ENCODE assay signal across 35 mouse cellular contexts in the genomic region with DNA sequence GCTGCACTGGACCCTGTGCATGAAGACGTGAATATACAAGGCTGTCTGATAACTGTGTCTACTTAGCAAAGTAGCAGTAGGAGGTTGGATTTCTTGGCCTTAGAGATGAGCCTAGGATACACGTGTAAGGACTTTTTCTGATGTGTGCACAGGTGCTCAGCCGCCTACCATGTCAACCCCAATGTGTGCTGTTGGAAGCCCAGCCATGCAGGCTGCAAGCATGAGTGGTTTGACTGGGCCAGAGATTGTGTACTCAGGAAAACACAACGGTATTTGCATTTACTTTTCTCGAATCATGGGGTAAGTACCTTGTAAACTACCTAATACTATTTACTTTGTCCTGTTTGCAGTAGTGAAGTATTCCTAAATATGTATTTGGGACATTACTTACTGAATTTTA.
"Had no signal": no experiment of that assay in that cellular context is flagged by ENCODE, and none has a peak within 500 bp of the region (broad histone marks: within the 10 kb centered on the region; RNA-seq: fewer than 3 reads in every experiment).

No protein-coding gene starts in this region.

- H3K9ac ChIP-seq: heart, embryonic 12.5 days; heart, embryonic 13.5 days; heart, embryonic 15.5 days; hindbrain, embryonic 12.5 days; hindbrain, embryonic 13.5 days; hindbrain, embryonic 14.5 days; hindbrain, embryonic 15.5 days; intestine, embryonic 15.5 days; kidney, embryonic 15.5 days had no signal

- DNase-seq: heart, postnatal 10 days; heart, postnatal 14 days; heart, postnatal 36 days; heart, postnatal 4 days; kidney, adult 11 months; kidney, adult 18-20 months; kidney, adult 2 months; kidney, adult 8-10 months; kidney, adult 9 months; kidney, postnatal 10 days; kidney, postnatal 14 days; kidney, postnatal 25 days; kidney, postnatal 36 days; kidney, postnatal 4 days; layer of hippocampus, adult 9-11 months; layer of hippocampus, postnatal 36 days had no signal

- H3K4me2 ChIP-seq: heart, embryonic 11.5 days; heart, embryonic 12.5 days; heart, embryonic 13.5 days; heart, embryonic 15.5 days; hindbrain, embryonic 12.5 days; hindbrain, embryonic 13.5 days; hindbrain, embryonic 14.5 days; hindbrain, embryonic 15.5 days; intestine, embryonic 15.5 days; kidney, embryonic 15.5 days had no signal

- H3K27ac ChIP-seq: heart, embryonic 10.5 days; heart, embryonic 13.5 days; heart, embryonic 15.5 days; hindbrain, embryonic 10.5 days; hindbrain, embryonic 12.5 days; hindbrain, embryonic 13.5 days; hindbrain, embryonic 14.5 days; hindbrain, embryonic 15.5 days; hindbrain, postnatal 0 days; intestine, embryonic 15.5 days; kidney, embryonic 15.5 days; kidney, postnatal 0 days; layer of hippocampus, adult 2 months had no signal

- H3K9me3 ChIP-seq: heart, embryonic 10.5 days; heart, embryonic 12.5 days; heart, embryonic 13.5 days; heart, embryonic 15.5 days; hindbrain, embryonic 10.5 days; hindbrain, embryonic 12.5 days; hindbrain, embryonic 13.5 days; hindbrain, embryonic 15.5 days; intestine, embryonic 15.5 days; kidney, embryonic 15.5 days had no signal

- H3K4me1 ChIP-seq: heart, embryonic 10.5 days; heart, embryonic 12.5 days; heart, embryonic 13.5 days; heart, embryonic 15.5 days; hindbrain, embryonic 10.5 days; hindbrain, embryonic 12.5 days; hindbrain, embryonic 13.5 days; hindbrain, embryonic 15.5 days; intestine, embryonic 15.5 days; kidney, embryonic 15.5 days had no signal

- H3K4me3 ChIP-seq: heart, embryonic 10.5 days; heart, embryonic 12.5 days; heart, embryonic 13.5 days; heart, embryonic 15.5 days; hindbrain, embryonic 10.5 days; hindbrain, embryonic 12.5 days; hindbrain, embryonic 13.5 days; hindbrain, embryonic 15.5 days; intestine, embryonic 15.5 days; kidney, embryonic 15.5 days; layer of hippocampus, adult 2 months had no signal

- H3K27me3 ChIP-seq: heart, embryonic 12.5 days; heart, embryonic 13.5 days; heart, embryonic 15.5 days; hindbrain, embryonic 12.5 days; hindbrain, embryonic 13.5 days; hindbrain, embryonic 15.5 days; intestine, embryonic 15.5 days; kidney, embryonic 15.5 days had no signal

- ATAC-seq: hindbrain, embryonic 16.5 days; hindbrain, postnatal 0 days; inflammation-experienced regulatory T-cells, adult 6 months; intestine, embryonic 15.5 days; intestine, embryonic 16.5 days; intestine, postnatal 0 days had no signal
